Mouse (Mus musculus) MEL (cell line): ENCODE data around the gene Tmem220. TPM values are rescaled to one million over a fixed set of nuclear protein-coding genes. Genes with fewer than 3 reads are reported as not detected.

ENCODE experiments used
- DNase-seq: peaks from one replicate; pipeline ENCODE4 v3.0.0; 2011; ENCODE audit warnings: low read depth, low spot score
- H3K27ac ChIP-seq: 2 replicates; pipeline ENCODE4 v1.5.1; 2012; ENCODE audit warnings: low read depth, mild to moderate bottlenecking, control low read depth, low read length, moderate library complexity; ENCODE audit not compliant: control insufficient read depth
- H3K27me3 ChIP-seq, 2 experiments: fragments of 150-350 bp in 1 of 2; sonication (generic) in 1 of 2; 2 replicates each; pipeline ENCODE4 v1.6.1; 2012; ENCODE audit warnings: low read length in 2 of 2, mild to moderate bottlenecking in 2 of 2, improper control_type of control experiment in 1 of 2, moderate library complexity in 1 of 2; ENCODE audit not compliant: insufficient read depth in 2 of 2, control insufficient read depth in 1 of 2
- H3K36me3 ChIP-seq, 2 experiments: 2 replicates each; pipeline ENCODE4 v1.6.1; 2012 to 2014; ENCODE audit warnings: low read length in 2 of 2, improper control_type of control experiment in 1 of 2, inconsistent platforms in 1 of 2, mild to moderate bottlenecking in 1 of 2; ENCODE audit not compliant: insufficient read depth in 2 of 2, control insufficient read depth in 1 of 2
- H3K4me1 ChIP-seq, 2 experiments: fragments of 150-350 bp in 1 of 2; sonication (generic) in 1 of 2; 2 replicates each; pipeline ENCODE4 v1.6.1; 2012; ENCODE audit warnings: low read length in 2 of 2, improper control_type of control experiment in 1 of 2, mild to moderate bottlenecking in 1 of 2; ENCODE audit not compliant: insufficient read depth in 2 of 2, control insufficient read depth in 1 of 2
- H3K4me3 ChIP-seq, 2 experiments: fragments of 150-350 bp in 1 of 2; sonication (generic) in 1 of 2; 2 replicates each; pipeline ENCODE4 v1.5.1; 2012; ENCODE audit warnings: low read depth in 2 of 2, low read length in 2 of 2, mild to moderate bottlenecking in 2 of 2, moderate library complexity in 2 of 2, control low read depth in 1 of 2, improper control_type of control experiment in 1 of 2; ENCODE audit not compliant: control insufficient read depth in 1 of 2, insufficient read depth in 1 of 2
- H3K79me2 ChIP-seq: 2 replicates; pipeline ENCODE4 v1.6.1; 2012; ENCODE audit warnings: mild to moderate bottlenecking, low read length, moderate library complexity; ENCODE audit not compliant: control insufficient read depth, poor library complexity, insufficient read depth
- H3K9ac ChIP-seq: 2 replicates; pipeline ENCODE4 v1.6.1; 2012; ENCODE audit warnings: low read depth, mild to moderate bottlenecking, control low read depth, low read length, moderate library complexity; ENCODE audit not compliant: control insufficient read depth, poor library complexity, severe bottlenecking
- H3K9me3 ChIP-seq: fragments of 150-350 bp; sonication (generic); replicated peaks from 2 replicates; pipeline ENCODE4 v1.6.1; 2012; ENCODE audit warnings: mild to moderate bottlenecking, low read length, improper control_type of control experiment, moderate library complexity; ENCODE audit not compliant: insufficient read depth
- CHD2 ChIP-seq: IDR thresholded peaks from 2 replicates; pipeline ENCODE4 v1.6.1; 2011; ENCODE audit warnings: low read length, improper control_type of control experiment
- CTCF ChIP-seq, 3 experiments: IDR thresholded peaks in 2 of 3; conservative IDR thresholded peaks in 1 of 3; 2 replicates each; pipeline ENCODE4 v1.5.1; 2011 to 2012; ENCODE audit warnings: low read length in 3 of 3, low read depth in 2 of 3, mild to moderate bottlenecking in 2 of 3, improper control_type of control experiment in 1 of 3, inconsistent platforms in 1 of 3, mixed read lengths in 1 of 3, moderate library complexity in 1 of 3; ENCODE audit not compliant: control insufficient read depth in 1 of 3, insufficient read depth in 1 of 3, poor library complexity in 1 of 3, severe bottlenecking in 1 of 3
- E2F4 ChIP-seq: IDR thresholded peaks from 2 replicates; pipeline ENCODE4 v1.6.1; 2011; ENCODE audit warnings: low read depth, low read length, improper control_type of control experiment, borderline replicate concordance
- EP300 ChIP-seq, 2 experiments: IDR thresholded peaks; 2 replicates each; pipeline ENCODE4 v1.6.1; 2011; ENCODE audit warnings: improper control_type of control experiment in 2 of 2, low read length in 2 of 2, low read depth in 1 of 2, mild to moderate bottlenecking in 1 of 2
- ETS1 ChIP-seq: IDR thresholded peaks from 2 replicates; pipeline ENCODE4 v1.6.1; 2012; ENCODE audit warnings: low read depth, mild to moderate bottlenecking, inconsistent platforms, low read length, improper control_type of control experiment, moderate library complexity
- GATA1 ChIP-seq: IDR thresholded peaks from 2 replicates; pipeline ENCODE4 v1.6.1; 2011; ENCODE audit warnings: low read depth, low read length, improper control_type of control experiment
- HCFC1 ChIP-seq: IDR thresholded peaks from 2 replicates; pipeline ENCODE4 v1.6.1; 2012; ENCODE audit warnings: low read depth, mild to moderate bottlenecking, inconsistent platforms, low read length, improper control_type of control experiment, moderate library complexity
- JUND ChIP-seq: IDR thresholded peaks from 2 replicates; pipeline ENCODE4 v1.6.1; 2011; ENCODE audit warnings: low read depth, mild to moderate bottlenecking, improper control_type of control experiment, low read length
- KAT2A ChIP-seq: conservative IDR thresholded peaks from 2 replicates; pipeline ENCODE4 v1.6.1; 2012; ENCODE audit warnings: low read depth, low read length, improper control_type of control experiment, inconsistent platforms
- MAFK ChIP-seq: IDR thresholded peaks from 2 replicates; pipeline ENCODE4 v1.6.1; 2011; ENCODE audit warnings: low read depth, mild to moderate bottlenecking, low read length, improper control_type of control experiment, borderline replicate concordance
- MAZ ChIP-seq: IDR thresholded peaks from 2 replicates; pipeline ENCODE4 v1.6.1; 2012; ENCODE audit warnings: low read depth, mild to moderate bottlenecking, inconsistent platforms, low read length, improper control_type of control experiment
- MXI1 ChIP-seq: IDR thresholded peaks from 2 replicates; pipeline ENCODE4 v1.6.1; 2011; ENCODE audit warnings: mild to moderate bottlenecking, low read depth, low read length, improper control_type of control experiment
- NELFE ChIP-seq: IDR thresholded peaks from 2 replicates; pipeline ENCODE4 v1.6.1; 2011; ENCODE audit warnings: low read depth, low read length, improper control_type of control experiment
- POLR2A ChIP-seq, 2 experiments: IDR thresholded peaks; 2 replicates each; pipeline ENCODE4 v1.6.1; 2011 to 2012; ENCODE audit warnings: low read length in 2 of 2, mild to moderate bottlenecking in 2 of 2, control low read depth in 1 of 2, improper control_type of control experiment in 1 of 2, low read depth in 1 of 2, moderate library complexity in 1 of 2; ENCODE audit not compliant: control insufficient read depth in 1 of 2, insufficient read depth in 1 of 2, poor library complexity in 1 of 2
- POLR2AphosphoS2 ChIP-seq: IDR thresholded peaks from 2 replicates; pipeline ENCODE4 v1.6.1; 2011; ENCODE audit warnings: low read length, improper control_type of control experiment
- RAD21 ChIP-seq: IDR thresholded peaks from 2 replicates; pipeline ENCODE4 v1.6.1; 2011; ENCODE audit warnings: mild to moderate bottlenecking, low read depth, low read length, improper control_type of control experiment
- SMC3 ChIP-seq: IDR thresholded peaks from 2 replicates; pipeline ENCODE4 v1.6.1; 2011; ENCODE audit warnings: low read depth, low read length, improper control_type of control experiment
- TAL1 ChIP-seq: IDR thresholded peaks from 2 replicates; pipeline ENCODE4 v1.6.1; 2012; ENCODE audit warnings: mild to moderate bottlenecking, inconsistent platforms, low read length, moderate library complexity, mixed read lengths
- TBP ChIP-seq: IDR thresholded peaks from 2 replicates; pipeline ENCODE4 v1.8.0; 2011; ENCODE audit warnings: low read depth, low read length, improper control_type of control experiment
- TCF12 ChIP-seq: IDR thresholded peaks from 2 replicates; pipeline ENCODE4 v1.6.1; 2014; ENCODE audit warnings: low read depth, mild to moderate bottlenecking, inconsistent platforms, low read length, improper control_type of control experiment, moderate library complexity
- USF1 ChIP-seq: IDR thresholded peaks from 2 replicates; pipeline ENCODE4 v1.6.1; 2014; ENCODE audit warnings: low read depth, mild to moderate bottlenecking, inconsistent platforms, low read length, improper control_type of control experiment, moderate library complexity
- ZKSCAN1 ChIP-seq: IDR thresholded peaks from 2 replicates; pipeline ENCODE4 v1.6.1; 2012; ENCODE audit warnings: low read depth, mild to moderate bottlenecking, inconsistent platforms, low read length, improper control_type of control experiment, moderate library complexity
- ZMIZ1 ChIP-seq: IDR thresholded peaks from 2 replicates; pipeline ENCODE4 v1.6.1; 2012; ENCODE audit warnings: low read depth, mild to moderate bottlenecking, inconsistent platforms, low read length, improper control_type of control experiment, moderate library complexity
- ZNF384 ChIP-seq: IDR thresholded peaks from 2 replicates; pipeline ENCODE4 v1.6.1; 2012; ENCODE audit warnings: low read depth, mild to moderate bottlenecking, inconsistent platforms, low read length, improper control_type of control experiment
- polyA plus RNA-seq, 2 experiments: library from polyadenylated mRNA; stranded (reverse) in 1 of 2; unstranded in 1 of 2; fragments of >175 nt in 1 of 2; fragments of >200 nt in 1 of 2; gene quantifications; 2 replicates each; pipeline versions ENCODE4 v1.2.1 to v1.2.4; 2012; ENCODE audit warnings: low replicate concordance in 2 of 2, low read depth in 1 of 2; ENCODE audit not compliant: insufficient read length in 2 of 2, insufficient read depth in 1 of 2, missing spikeins in 1 of 2
- total RNA-seq: library from RNA; depleted of rRNA; stranded (reverse); fragments of 300-350 nt; gene quantifications from 2 replicates; pipeline ENCODE4 v1.2.3, GENCODE M21; 2012

Gene Tmem220
- total and polyA plus RNA-seq, 3 experiments, result 0.35 to 0.99 TPM; not detected in 1

GRCm38 (mm10) chr11:67075036-67075435 lies 50.1 kb downstream of the Tmem220 start:
- H3K79me2 ChIP-seq, result no peaks in the 10 kb centered on the region
- TF ChIP-seq MAZ (no peak), HCFC1 (no peak), POLR2AphosphoS2 (no peak), KAT2A (no peak), CTCF (IDR thresholded peaks at IDR 0.05 in 2 of 3, conservative IDR thresholded peaks at IDR 0.05 in 1 of 3; ENCODE audit: control insufficient read depth in 1 of 3, insufficient read depth in 1 of 3, low read depth in 2 of 3, low read length in 3 of 3, poor library complexity in 1 of 3, severe bottlenecking in 1 of 3) (no peak), ETS1 (no peak), TBP (no peak), EP300 (IDR thresholded peaks at IDR 0.05; ENCODE audit: low read depth in 1 of 2, low read length in 2 of 2) (no peak), USF1 (no peak), E2F4 (no peak)
- H3K27ac ChIP-seq, result no peak overlapping the region
- DNase-seq, result no peak
- H3K9me3 ChIP-seq, result no peaks in the 10 kb centered on the region
- no peaks in the 10 kb centered on the region for H3K36me3 ChIP-seq
- peaks cover 6% of the 10 kb centered on the region in 2 experiments; a peak in 3 of 4 replicates for H3K27me3 ChIP-seq
- no peak overlapping the region for H3K9ac ChIP-seq
- H3K4me1 ChIP-seq, result no peaks in the 10 kb centered on the region
- no peak overlapping the region for H3K4me3 ChIP-seq

GRCm38 (mm10) chr11:67076781-67077180 lies 51.8 kb downstream of the Tmem220 start:
- H3K9me3 ChIP-seq, result no peaks in the 10 kb centered on the region
- H3K27me3 ChIP-seq, result peaks cover 6% of the 10 kb centered on the region in 2 experiments; a peak in 3 of 4 replicates
- no peak for TF ChIP-seq SMC3
- no peak for TF ChIP-seq MAFK
- no peak for TF ChIP-seq CTCF (IDR thresholded peaks at IDR 0.05 in 2 of 3, conservative IDR thresholded peaks at IDR 0.05 in 1 of 3; ENCODE audit: control insufficient read depth in 1 of 3, insufficient read depth in 1 of 3, low read depth in 2 of 3, low read length in 3 of 3, poor library complexity in 1 of 3, severe bottlenecking in 1 of 3)
- no peak for TF ChIP-seq RAD21
- TF ChIP-seq CHD2, result no peak
- TF ChIP-seq KAT2A, result no peak
- TF ChIP-seq USF1, result no peak
- no peak for TF ChIP-seq MXI1
- no peak for TF ChIP-seq TAL1
- TF ChIP-seq ZMIZ1, result no peak
- TF ChIP-seq TCF12, result no peak
- TF ChIP-seq ZKSCAN1, result no peak
- TF ChIP-seq GATA1, result no peak
- no peak for TF ChIP-seq POLR2A (IDR thresholded peaks at IDR 0.05; ENCODE audit: control insufficient read depth in 1 of 2, insufficient read depth in 1 of 2, low read depth in 1 of 2, low read length in 2 of 2, poor library complexity in 1 of 2)
- TF ChIP-seq NELFE, result no peak
- TF ChIP-seq POLR2AphosphoS2, result no peak
- TF ChIP-seq ZNF384, result no peak
- no peak for TF ChIP-seq ETS1
- TF ChIP-seq JUND, result no peak

More at GRCm38 (mm10) chr11:67076781-67077180, 51.8 kb downstream of the Tmem220 start:
- H3K9ac ChIP-seq, result no peak overlapping the region
- H3K4me3 ChIP-seq, result no peak overlapping the region
- no peaks in the 10 kb centered on the region for H3K79me2 ChIP-seq
- H3K27ac ChIP-seq, result no peak overlapping the region
- DNase-seq, result no peak
- H3K36me3 ChIP-seq, result no peaks in the 10 kb centered on the region; a peak in 1 of 4 replicates
- H3K4me1 ChIP-seq, result peaks cover 0 to 2% of the 10 kb centered on the region in 2 experiments; a peak in 2 of 4 replicates
